Mouse (Mus musculus) E14TG2a.4 (cell line): ENCODE measurements at regions not wholly inside any gene's neighbourhood (a gene's known extent, or its start where the extent isn't known, plus 50 kb on each side); places are given as distances from the start of the nearest gene placed in this dataset.
A peak's percentile ranks its signal among the peaks of the same experiment; 100 is the strongest.

ENCODE experiments used
- H3K27me3 ChIP-seq: 2 replicates; pipeline ENCODE4 v1.6.1; 2014; ENCODE audit warnings: low read length, control low read depth; ENCODE audit not compliant: insufficient read depth
- H3K36me3 ChIP-seq: 2 replicates; pipeline ENCODE4 v1.6.1; 2014; ENCODE audit warnings: low read length, control low read depth; ENCODE audit not compliant: insufficient read depth
- H3K4me1 ChIP-seq: replicated peaks from 2 replicates; pipeline ENCODE4 v1.6.1; 2014; ENCODE audit warnings: low read depth, low read length, control low read depth
- H3K4me3 ChIP-seq: replicated peaks from 2 replicates; pipeline ENCODE4 v1.5.1; 2014; ENCODE audit warnings: mild to moderate bottlenecking, low read length
- H3K9me3 ChIP-seq: 2 replicates; pipeline ENCODE4 v1.6.1; 2014; ENCODE audit warnings: low read length, control low read depth
- CTCF ChIP-seq: conservative IDR thresholded peaks from 2 replicates; pipeline ENCODE4 v1.5.1; 2014; ENCODE audit warnings: low read length
- NANOG ChIP-seq: IDR thresholded peaks from 2 replicates; pipeline ENCODE4 v1.6.1; 2014; ENCODE audit warnings: borderline replicate concordance, low read length, mixed read lengths
- POU5F1 ChIP-seq: IDR thresholded peaks from 2 replicates; pipeline ENCODE4 v1.6.1; 2014; ENCODE audit warnings: low read length, borderline replicate concordance

DNA sequence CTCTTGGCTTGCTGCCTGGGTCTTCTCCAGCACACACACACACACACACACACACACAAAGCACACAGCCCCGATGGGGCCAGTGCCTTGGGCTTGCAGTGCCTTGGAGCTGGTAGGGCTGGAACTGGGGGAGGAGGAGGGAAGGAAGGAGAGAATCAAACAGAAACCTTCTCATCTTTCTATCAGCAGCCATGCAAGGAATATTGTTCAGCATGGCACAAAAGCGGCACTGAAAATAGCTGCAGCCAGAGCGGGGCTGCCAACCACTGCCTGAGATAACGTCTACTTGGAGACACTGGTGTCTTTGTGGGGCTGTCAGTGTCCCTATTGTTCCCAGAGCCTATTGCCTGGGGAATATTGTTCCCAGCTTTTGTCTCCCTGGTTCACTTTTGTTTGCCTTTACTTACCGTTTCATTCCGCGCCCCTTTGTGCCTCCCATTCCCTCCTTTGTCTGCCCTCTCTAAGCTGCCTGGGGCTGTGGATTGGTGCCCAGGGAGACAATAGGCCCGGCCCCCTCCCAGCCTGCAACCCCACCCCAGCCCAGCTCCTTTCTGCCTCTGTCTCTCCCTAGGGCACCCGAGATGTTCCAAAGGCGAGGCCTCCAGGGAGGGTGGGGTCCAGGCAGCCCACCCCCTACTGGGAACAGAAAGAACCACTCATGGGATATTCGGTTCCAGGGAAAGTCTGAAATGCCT lies 68.3 kb upstream of the Sox13 start:
- no peaks in the 10 kb centered on the region for H3K9me3 ChIP-seq
- no peaks in the 10 kb centered on the region for H3K36me3 ChIP-seq
- H3K4me1 ChIP-seq: peaks cover 44% of the 10 kb centered on the region
- peak; percentile 42; the same call in 1 of the 2 replicates for TF ChIP-seq NANOG
- no peak for TF ChIP-seq POU5F1
- H3K27me3 ChIP-seq: peaks cover 6% of the 10 kb centered on the region; the same call in 1 of the 2 replicates
- H3K4me3 ChIP-seq: peak overlapping the region; percentile 77

DNA sequence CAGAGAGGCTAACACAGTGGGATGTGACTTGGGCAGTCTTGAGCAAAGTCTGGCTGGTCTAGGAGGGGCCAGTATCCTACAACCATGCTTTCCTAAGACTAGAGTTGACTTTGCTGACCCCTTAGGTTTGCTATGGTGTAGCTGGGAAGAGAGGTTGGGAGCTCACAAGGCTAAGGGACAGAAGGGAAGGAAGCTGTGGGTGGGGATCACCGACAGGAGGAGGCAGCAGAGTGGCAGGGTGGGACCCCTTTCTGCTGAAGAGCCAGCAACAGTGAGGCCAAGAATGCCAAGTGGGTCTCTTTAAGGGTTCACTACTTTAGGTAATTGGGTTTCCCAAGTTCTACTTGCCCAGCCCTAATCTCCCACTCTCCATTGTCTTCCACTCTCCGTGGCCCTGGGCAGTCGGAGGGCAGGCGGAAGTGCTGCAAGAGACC lies 67.7 kb upstream of the Sox13 start:
- H3K36me3 ChIP-seq: no peaks in the 10 kb centered on the region
- peaks cover 44% of the 10 kb centered on the region for H3K4me1 ChIP-seq
- TF ChIP-seq NANOG (no peak), POU5F1 (no peak), CTCF (no peak)
- no peaks in the 10 kb centered on the region for H3K9me3 ChIP-seq
- peaks cover 7% of the 10 kb centered on the region; the same call in 1 of the 2 replicates for H3K27me3 ChIP-seq
- H3K4me3 ChIP-seq: peak overlapping the region; percentile 77

DNA sequence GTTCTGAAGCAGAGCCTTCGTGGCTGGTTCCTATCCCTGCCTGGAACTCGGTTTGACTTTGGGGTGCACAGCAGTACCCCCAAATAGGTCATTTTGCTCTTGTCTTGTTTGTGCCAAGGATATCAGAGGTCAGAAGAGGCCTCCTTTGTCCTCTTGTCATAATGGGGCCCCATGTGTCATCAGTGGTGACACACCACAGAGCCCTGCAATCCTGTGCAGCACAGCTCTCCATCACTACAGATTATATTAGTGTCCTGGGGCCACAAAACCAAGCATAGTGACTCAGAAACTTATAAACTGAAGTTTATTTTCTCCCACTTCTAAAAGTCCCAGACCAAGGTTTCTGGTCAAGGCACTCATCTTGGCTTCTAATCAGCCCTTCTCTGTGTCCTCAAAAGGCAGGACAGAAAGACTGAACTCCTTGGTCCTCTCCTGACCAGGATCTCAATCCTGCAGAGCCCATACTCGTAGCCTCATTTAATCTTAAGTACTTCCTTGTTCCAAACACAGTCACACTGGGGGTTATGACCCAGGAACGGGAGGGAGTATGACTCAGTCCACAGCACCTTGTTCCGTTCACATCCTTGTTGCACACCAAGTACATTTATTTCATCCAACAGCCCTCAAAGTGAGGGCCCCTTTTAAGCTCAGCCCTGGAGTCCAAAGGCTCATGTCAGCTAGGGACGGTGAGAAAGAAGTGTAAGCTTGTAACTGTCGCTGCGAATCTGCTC lies 63.2 kb upstream of the Sox13 start:
- Histone ChIP-seq H3K4me3 (no peak overlapping the region), H3K9me3 (no peaks in the 10 kb centered on the region), H3K36me3 (no peaks in the 10 kb centered on the region), H3K4me1 (peaks cover 44% of the 10 kb centered on the region), H3K27me3 (peaks cover 7% of the 10 kb centered on the region)
- TF ChIP-seq CTCF: no peak
- no peak for TF ChIP-seq POU5F1
- no peak for TF ChIP-seq NANOG

DNA sequence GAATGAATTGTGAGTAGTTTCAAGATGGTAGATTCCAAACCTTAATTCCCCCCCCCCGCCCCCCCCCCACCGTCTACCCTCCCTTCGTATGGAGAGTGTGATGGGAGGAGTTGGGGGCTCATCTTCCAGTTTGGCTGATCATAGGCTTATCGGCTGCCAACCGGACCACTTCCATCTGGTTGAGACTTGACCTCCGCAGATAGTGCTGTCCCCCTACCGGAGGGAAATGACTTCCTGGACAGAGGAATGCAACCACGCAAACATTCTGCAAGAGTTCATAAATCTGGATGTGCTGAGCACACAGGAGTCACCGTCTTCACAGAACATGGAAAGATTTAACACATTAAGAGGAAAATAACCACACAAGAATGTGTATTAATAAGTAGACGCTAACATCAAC lies 62.2 kb upstream of the Sox13 start:
- Histone ChIP-seq H3K27me3 (peaks cover 7% of the 10 kb centered on the region), H3K4me1 (peaks cover 34% of the 10 kb centered on the region), H3K4me3 (no peak overlapping the region), H3K36me3 (no peaks in the 10 kb centered on the region), H3K9me3 (no peaks in the 10 kb centered on the region)
- TF ChIP-seq NANOG (no peak), CTCF (no peak), POU5F1 (no peak)

DNA sequence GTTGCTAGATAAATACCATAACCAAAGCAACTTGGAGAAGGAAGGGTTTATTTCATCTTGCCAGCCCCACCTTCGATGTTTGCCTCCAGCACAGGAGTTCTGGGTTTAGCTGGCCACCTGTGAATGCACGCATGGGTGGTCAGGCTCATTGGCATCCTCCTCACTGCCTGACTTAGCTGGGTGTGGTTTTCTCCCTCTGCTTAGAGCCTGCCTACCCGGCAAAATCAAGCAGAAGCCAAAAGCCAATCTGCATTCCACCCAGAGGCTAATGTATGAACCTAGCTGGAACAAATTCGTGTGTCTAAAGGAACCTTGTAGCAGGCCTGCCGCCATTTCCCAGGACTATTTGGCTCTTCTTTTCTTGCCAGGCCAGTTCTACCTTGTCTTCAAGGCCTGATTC lies 58.7 kb upstream of the Sox13 start:
- H3K9me3 ChIP-seq: no peaks in the 10 kb centered on the region
- H3K36me3 ChIP-seq: no peaks in the 10 kb centered on the region
- peaks cover 12% of the 10 kb centered on the region for H3K27me3 ChIP-seq
- TF ChIP-seq CTCF (no peak), NANOG (no peak), POU5F1 (no peak)
- H3K4me3 ChIP-seq: no peak overlapping the region
- peaks cover 19% of the 10 kb centered on the region for H3K4me1 ChIP-seq

DNA sequence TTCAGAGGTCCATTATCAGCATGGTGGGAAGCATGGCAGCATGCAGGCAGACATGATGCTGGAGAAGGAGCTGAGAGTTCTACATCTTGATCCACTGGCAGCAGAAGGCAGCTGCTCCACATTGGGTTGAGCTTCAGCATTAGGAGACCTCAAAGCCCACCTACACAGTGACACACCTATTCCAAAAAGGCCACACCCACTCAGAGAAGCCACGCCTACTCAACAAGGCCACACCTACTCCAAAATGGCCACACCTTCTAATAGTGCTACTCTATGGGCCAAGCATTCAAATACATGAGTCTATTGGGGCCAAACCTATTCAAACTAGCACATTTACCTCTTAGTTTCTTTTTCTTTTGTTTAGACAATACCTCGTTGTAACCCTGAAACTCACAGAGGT lies 50.4 kb upstream of the Sox13 start:
- peaks cover 15% of the 10 kb centered on the region for H3K4me1 ChIP-seq
- TF ChIP-seq NANOG (no peak), POU5F1 (no peak), CTCF (no peak)
- H3K27me3 ChIP-seq: peaks cover 7% of the 10 kb centered on the region

More for the DNA sequence above, 50.4 kb upstream of the Sox13 start:
- Histone ChIP-seq H3K9me3 (peaks cover 7% of the 10 kb centered on the region; the same call in 1 of the 2 replicates), H3K36me3 (no peaks in the 10 kb centered on the region), H3K4me3 (no peak overlapping the region)
